Mouse (Mus musculus) MEL (cell line): ENCODE results near the gene Srxn1. TPM values are rescaled to one million over a fixed set of nuclear protein-coding genes. Genes with fewer than 3 reads are reported as not detected.

Experiments
- DNase-seq: peaks from one replicate; pipeline ENCODE4 v3.0.0; 2011; ENCODE audit warnings: low read depth, low spot score
- H3K27ac ChIP-seq: 2 replicates; pipeline ENCODE4 v1.5.1; 2012; ENCODE audit warnings: low read depth, mild to moderate bottlenecking, control low read depth, low read length, moderate library complexity; ENCODE audit not compliant: control insufficient read depth
- H3K27me3 ChIP-seq, 2 experiments: fragments of 150-350 bp in 1 of 2; sonication (generic) in 1 of 2; 2 replicates each; pipeline ENCODE4 v1.6.1; 2012; ENCODE audit warnings: low read length in 2 of 2, mild to moderate bottlenecking in 2 of 2, improper control_type of control experiment in 1 of 2, moderate library complexity in 1 of 2; ENCODE audit not compliant: insufficient read depth in 2 of 2, control insufficient read depth in 1 of 2
- H3K36me3 ChIP-seq, 2 experiments: 2 replicates each; pipeline ENCODE4 v1.6.1; 2012 to 2014; ENCODE audit warnings: low read length in 2 of 2, improper control_type of control experiment in 1 of 2, inconsistent platforms in 1 of 2, mild to moderate bottlenecking in 1 of 2; ENCODE audit not compliant: insufficient read depth in 2 of 2, control insufficient read depth in 1 of 2
- H3K4me1 ChIP-seq, 2 experiments: fragments of 150-350 bp in 1 of 2; sonication (generic) in 1 of 2; 2 replicates each; pipeline ENCODE4 v1.6.1; 2012; ENCODE audit warnings: low read length in 2 of 2, improper control_type of control experiment in 1 of 2, mild to moderate bottlenecking in 1 of 2; ENCODE audit not compliant: insufficient read depth in 2 of 2, control insufficient read depth in 1 of 2
- H3K4me3 ChIP-seq, 2 experiments: fragments of 150-350 bp in 1 of 2; sonication (generic) in 1 of 2; 2 replicates each; pipeline ENCODE4 v1.5.1; 2012; ENCODE audit warnings: low read depth in 2 of 2, low read length in 2 of 2, mild to moderate bottlenecking in 2 of 2, moderate library complexity in 2 of 2, control low read depth in 1 of 2, improper control_type of control experiment in 1 of 2; ENCODE audit not compliant: control insufficient read depth in 1 of 2, insufficient read depth in 1 of 2
- H3K79me2 ChIP-seq: 2 replicates; pipeline ENCODE4 v1.6.1; 2012; ENCODE audit warnings: mild to moderate bottlenecking, low read length, moderate library complexity; ENCODE audit not compliant: control insufficient read depth, poor library complexity, insufficient read depth
- H3K9ac ChIP-seq: 2 replicates; pipeline ENCODE4 v1.6.1; 2012; ENCODE audit warnings: low read depth, mild to moderate bottlenecking, control low read depth, low read length, moderate library complexity; ENCODE audit not compliant: control insufficient read depth, poor library complexity, severe bottlenecking
- H3K9me3 ChIP-seq: fragments of 150-350 bp; sonication (generic); replicated peaks from 2 replicates; pipeline ENCODE4 v1.6.1; 2012; ENCODE audit warnings: mild to moderate bottlenecking, low read length, improper control_type of control experiment, moderate library complexity; ENCODE audit not compliant: insufficient read depth
- BHLHE40 ChIP-seq: IDR thresholded peaks from 2 replicates; pipeline ENCODE4 v1.6.1; 2012; ENCODE audit warnings: low read depth, mild to moderate bottlenecking, inconsistent platforms, low read length, improper control_type of control experiment, borderline replicate concordance
- CHD1 ChIP-seq: IDR thresholded peaks from 2 replicates; pipeline ENCODE4 v1.6.1; 2012; ENCODE audit warnings: low read depth, mild to moderate bottlenecking, inconsistent platforms, low read length, improper control_type of control experiment
- CHD2 ChIP-seq: IDR thresholded peaks from 2 replicates; pipeline ENCODE4 v1.6.1; 2011; ENCODE audit warnings: low read length, improper control_type of control experiment
- E2F4 ChIP-seq: IDR thresholded peaks from 2 replicates; pipeline ENCODE4 v1.6.1; 2011; ENCODE audit warnings: low read depth, low read length, improper control_type of control experiment, borderline replicate concordance
- ELF1 ChIP-seq: IDR thresholded peaks from 2 replicates; pipeline ENCODE4 v1.6.1; 2014; ENCODE audit warnings: low read depth, mild to moderate bottlenecking, inconsistent platforms, low read length, improper control_type of control experiment, moderate library complexity
- EP300 ChIP-seq, 2 experiments: IDR thresholded peaks; 2 replicates each; pipeline ENCODE4 v1.6.1; 2011; ENCODE audit warnings: improper control_type of control experiment in 2 of 2, low read length in 2 of 2, low read depth in 1 of 2, mild to moderate bottlenecking in 1 of 2
- ETS1 ChIP-seq: IDR thresholded peaks from 2 replicates; pipeline ENCODE4 v1.6.1; 2012; ENCODE audit warnings: low read depth, mild to moderate bottlenecking, inconsistent platforms, low read length, improper control_type of control experiment, moderate library complexity
- GABPA ChIP-seq: IDR thresholded peaks from 2 replicates; pipeline ENCODE4 v1.6.1; 2012; ENCODE audit warnings: low read depth, mild to moderate bottlenecking, inconsistent platforms, low read length, improper control_type of control experiment, moderate library complexity
- GATA1 ChIP-seq: IDR thresholded peaks from 2 replicates; pipeline ENCODE4 v1.6.1; 2011; ENCODE audit warnings: low read depth, low read length, improper control_type of control experiment
- HCFC1 ChIP-seq: IDR thresholded peaks from 2 replicates; pipeline ENCODE4 v1.6.1; 2012; ENCODE audit warnings: low read depth, mild to moderate bottlenecking, inconsistent platforms, low read length, improper control_type of control experiment, moderate library complexity
- JUND ChIP-seq: IDR thresholded peaks from 2 replicates; pipeline ENCODE4 v1.6.1; 2011; ENCODE audit warnings: low read depth, mild to moderate bottlenecking, improper control_type of control experiment, low read length
- KAT2A ChIP-seq: conservative IDR thresholded peaks from 2 replicates; pipeline ENCODE4 v1.6.1; 2012; ENCODE audit warnings: low read depth, low read length, improper control_type of control experiment, inconsistent platforms
- MAFK ChIP-seq: IDR thresholded peaks from 2 replicates; pipeline ENCODE4 v1.6.1; 2011; ENCODE audit warnings: low read depth, mild to moderate bottlenecking, low read length, improper control_type of control experiment, borderline replicate concordance
- MAX ChIP-seq: IDR thresholded peaks from 2 replicates; pipeline ENCODE4 v1.6.1; 2011; ENCODE audit warnings: low read length, improper control_type of control experiment
- MAZ ChIP-seq: IDR thresholded peaks from 2 replicates; pipeline ENCODE4 v1.6.1; 2012; ENCODE audit warnings: low read depth, mild to moderate bottlenecking, inconsistent platforms, low read length, improper control_type of control experiment
- MEF2A ChIP-seq: IDR thresholded peaks from 2 replicates; pipeline ENCODE4 v1.6.1; 2014; ENCODE audit warnings: low read depth, mild to moderate bottlenecking, inconsistent platforms, low read length, improper control_type of control experiment; ENCODE audit not compliant: poor library complexity, insufficient replicate concordance, severe bottlenecking; ENCODE audit errors: extremely low read depth
- MXI1 ChIP-seq: IDR thresholded peaks from 2 replicates; pipeline ENCODE4 v1.6.1; 2011; ENCODE audit warnings: mild to moderate bottlenecking, low read depth, low read length, improper control_type of control experiment
- MYB ChIP-seq: IDR thresholded peaks from 2 replicates; pipeline ENCODE4 v1.6.1; 2011; ENCODE audit warnings: mild to moderate bottlenecking, low read depth, low read length, improper control_type of control experiment
- MYC ChIP-seq: IDR thresholded peaks from 2 replicates; pipeline ENCODE4 v1.6.1; 2011; ENCODE audit warnings: low read depth, mild to moderate bottlenecking, low read length, improper control_type of control experiment, moderate library complexity
- NELFE ChIP-seq: IDR thresholded peaks from 2 replicates; pipeline ENCODE4 v1.6.1; 2011; ENCODE audit warnings: low read depth, low read length, improper control_type of control experiment
- NRF1 ChIP-seq: IDR thresholded peaks from 2 replicates; pipeline ENCODE4 v1.6.1; 2014; ENCODE audit warnings: low read depth, mild to moderate bottlenecking, inconsistent platforms, low read length, improper control_type of control experiment, moderate library complexity; ENCODE audit not compliant: poor library complexity, insufficient read depth, severe bottlenecking
- POLR2A ChIP-seq, 2 experiments: IDR thresholded peaks; 2 replicates each; pipeline ENCODE4 v1.6.1; 2011 to 2012; ENCODE audit warnings: low read length in 2 of 2, mild to moderate bottlenecking in 2 of 2, control low read depth in 1 of 2, improper control_type of control experiment in 1 of 2, low read depth in 1 of 2, moderate library complexity in 1 of 2; ENCODE audit not compliant: control insufficient read depth in 1 of 2, insufficient read depth in 1 of 2, poor library complexity in 1 of 2
- POLR2AphosphoS2 ChIP-seq: IDR thresholded peaks from 2 replicates; pipeline ENCODE4 v1.6.1; 2011; ENCODE audit warnings: low read length, improper control_type of control experiment
- POLR2AphosphoS5 ChIP-seq: IDR thresholded peaks from 2 replicates; pipeline ENCODE4 v1.6.1; 2012; ENCODE audit warnings: low read depth, borderline replicate concordance, mild to moderate bottlenecking, inconsistent platforms, low read length, moderate library complexity, mixed read lengths
- RAD21 ChIP-seq: IDR thresholded peaks from 2 replicates; pipeline ENCODE4 v1.6.1; 2011; ENCODE audit warnings: mild to moderate bottlenecking, low read depth, low read length, improper control_type of control experiment
- RCOR1 ChIP-seq: IDR thresholded peaks from 2 replicates; pipeline ENCODE4 v1.6.1; 2012; ENCODE audit warnings: low read depth, mild to moderate bottlenecking, inconsistent platforms, low read length, improper control_type of control experiment
- SIN3A ChIP-seq: IDR thresholded peaks from 2 replicates; pipeline ENCODE4 v1.6.1; 2012; ENCODE audit warnings: low read length, improper control_type of control experiment, inconsistent platforms
- SMC3 ChIP-seq: IDR thresholded peaks from 2 replicates; pipeline ENCODE4 v1.6.1; 2011; ENCODE audit warnings: low read depth, low read length, improper control_type of control experiment
- TAL1 ChIP-seq: IDR thresholded peaks from 2 replicates; pipeline ENCODE4 v1.6.1; 2012; ENCODE audit warnings: mild to moderate bottlenecking, inconsistent platforms, low read length, moderate library complexity, mixed read lengths
- TBP ChIP-seq: IDR thresholded peaks from 2 replicates; pipeline ENCODE4 v1.8.0; 2011; ENCODE audit warnings: low read depth, low read length, improper control_type of control experiment
- TCF12 ChIP-seq: IDR thresholded peaks from 2 replicates; pipeline ENCODE4 v1.6.1; 2014; ENCODE audit warnings: low read depth, mild to moderate bottlenecking, inconsistent platforms, low read length, improper control_type of control experiment, moderate library complexity
- UBTF ChIP-seq: IDR thresholded peaks from 2 replicates; pipeline ENCODE4 v1.6.1; 2012; ENCODE audit warnings: low read depth, mild to moderate bottlenecking, inconsistent platforms, low read length, improper control_type of control experiment, moderate library complexity, borderline replicate concordance; ENCODE audit not compliant: insufficient read depth
- USF1 ChIP-seq: IDR thresholded peaks from 2 replicates; pipeline ENCODE4 v1.6.1; 2014; ENCODE audit warnings: low read depth, mild to moderate bottlenecking, inconsistent platforms, low read length, improper control_type of control experiment, moderate library complexity
- USF2 ChIP-seq, 2 experiments: IDR thresholded peaks; 2 replicates each; pipeline ENCODE4 v1.6.1; 2011 to 2012; ENCODE audit warnings: improper control_type of control experiment in 2 of 2, low read length in 2 of 2, borderline replicate concordance in 1 of 2, inconsistent platforms in 1 of 2, low read depth in 1 of 2, mild to moderate bottlenecking in 1 of 2; ENCODE audit not compliant: insufficient read depth in 1 of 2
- ZKSCAN1 ChIP-seq: IDR thresholded peaks from 2 replicates; pipeline ENCODE4 v1.6.1; 2012; ENCODE audit warnings: low read depth, mild to moderate bottlenecking, inconsistent platforms, low read length, improper control_type of control experiment, moderate library complexity
- ZMIZ1 ChIP-seq: IDR thresholded peaks from 2 replicates; pipeline ENCODE4 v1.6.1; 2012; ENCODE audit warnings: low read depth, mild to moderate bottlenecking, inconsistent platforms, low read length, improper control_type of control experiment, moderate library complexity
- ZNF384 ChIP-seq: IDR thresholded peaks from 2 replicates; pipeline ENCODE4 v1.6.1; 2012; ENCODE audit warnings: low read depth, mild to moderate bottlenecking, inconsistent platforms, low read length, improper control_type of control experiment
- polyA plus RNA-seq, 2 experiments: library from polyadenylated mRNA; stranded (reverse) in 1 of 2; unstranded in 1 of 2; fragments of >175 nt in 1 of 2; fragments of >200 nt in 1 of 2; gene quantifications; 2 replicates each; pipeline versions ENCODE4 v1.2.1 to v1.2.4; 2012; ENCODE audit warnings: low replicate concordance in 2 of 2, low read depth in 1 of 2; ENCODE audit not compliant: insufficient read length in 2 of 2, insufficient read depth in 1 of 2, missing spikeins in 1 of 2
- total RNA-seq: library from RNA; depleted of rRNA; stranded (reverse); fragments of 300-350 nt; gene quantifications from 2 replicates; pipeline ENCODE4 v1.2.3, GENCODE M21; 2012

The Srxn1 gene
- total and polyA plus RNA-seq, 3 experiments: 31.3 to 48.6 TPM; not detected in 1

GRCm38 (mm10) chr2:152112970-152113369 is 7.7 kb downstream of the Srxn1 start:
- peak; percentile 71 for DNase-seq
- Histone ChIP-seq H3K79me2 (peaks cover under 1% of the 10 kb centered on the region; the same call in 1 of the 2 replicates), H3K36me3 (peaks cover 0 to 7% of the 10 kb centered on the region in 2 experiments; a peak in 3 of 4 replicates), H3K27ac (peak overlapping the region; percentile 66), H3K4me1 (peaks cover 5 to 15% of the 10 kb centered on the region in 2 experiments), H3K9me3 (no peaks in the 10 kb centered on the region), H3K4me3 (peak overlapping the region; percentile 35 to 56), H3K9ac (peak overlapping the region; percentile 67), H3K27me3 (no peaks in the 10 kb centered on the region)
- TF ChIP-seq TAL1 (no peak), USF2 (IDR thresholded peaks at IDR 0.05; ENCODE audit: borderline replicate concordance in 1 of 2, insufficient read depth in 1 of 2, low read depth in 1 of 2, low read length in 2 of 2) (no peak), TBP (no peak), ZMIZ1 (no peak), RCOR1 (peak; percentile 54; the same call in 1 of the 2 replicates), CHD1 (0 out of 2 replicates have a peak, but pooled peaks have one; percentile 27), MEF2A (no peak), GABPA (no peak), JUND (no peak), ETS1 (peak; percentile 54; the same call in 1 of the 2 replicates), TCF12 (peak; percentile 39; the same call in 1 of the 2 replicates), MAX (peak; percentile 33; the same call in 1 of the 2 replicates), ELF1 (no peak), UBTF (no peak), RAD21 (no peak), E2F4 (no peak), NRF1 (no peak), POLR2A (IDR thresholded peaks at IDR 0.05; ENCODE audit: control insufficient read depth in 1 of 2, insufficient read depth in 1 of 2, low read depth in 1 of 2, low read length in 2 of 2, poor library complexity in 1 of 2) (peak in 1 of 2 experiments; percentile 32; a peak in 1 of 4 replicates), MAZ (0 out of 2 replicates have a peak, but pooled peaks have one; percentile 14), POLR2AphosphoS5 (no peak), BHLHE40 (no peak), KAT2A (no peak), MAFK (no peak; the same call in 1 of the 2 replicates), ZKSCAN1 (peak; percentile 92), ZNF384 (no peak), MXI1 (peak; percentile 31), SIN3A (peak; percentile 47), MYB (no peak; the same call in 1 of the 2 replicates), GATA1 (no peak), EP300 (IDR thresholded peaks at IDR 0.05; ENCODE audit: low read depth in 1 of 2, low read length in 2 of 2) (peak; percentile 34 to 46; a peak in 3 of 4 replicates), POLR2AphosphoS2 (no peak), MYC (no peak), SMC3 (peak; percentile 27; the same call in 1 of the 2 replicates), NELFE (0 out of 2 replicates have a peak, but pooled peaks have one; percentile 21), HCFC1 (0 out of 2 replicates have a peak, but pooled peaks have one; percentile 36), USF1 (no peak), CHD2 (no peak)
